Mouse (Mus musculus): ENCODE data around the gene Map3k15. TPM values are rescaled to one million over a fixed set of nuclear protein-coding genes. Genes with fewer than 3 reads are reported as not detected.

Gene Map3k15
- polyA plus RNA-seq (2012; ENCODE audit: low replicate concordance) = 0.77 and 1.9 TPM in 2 replicates

DNA sequence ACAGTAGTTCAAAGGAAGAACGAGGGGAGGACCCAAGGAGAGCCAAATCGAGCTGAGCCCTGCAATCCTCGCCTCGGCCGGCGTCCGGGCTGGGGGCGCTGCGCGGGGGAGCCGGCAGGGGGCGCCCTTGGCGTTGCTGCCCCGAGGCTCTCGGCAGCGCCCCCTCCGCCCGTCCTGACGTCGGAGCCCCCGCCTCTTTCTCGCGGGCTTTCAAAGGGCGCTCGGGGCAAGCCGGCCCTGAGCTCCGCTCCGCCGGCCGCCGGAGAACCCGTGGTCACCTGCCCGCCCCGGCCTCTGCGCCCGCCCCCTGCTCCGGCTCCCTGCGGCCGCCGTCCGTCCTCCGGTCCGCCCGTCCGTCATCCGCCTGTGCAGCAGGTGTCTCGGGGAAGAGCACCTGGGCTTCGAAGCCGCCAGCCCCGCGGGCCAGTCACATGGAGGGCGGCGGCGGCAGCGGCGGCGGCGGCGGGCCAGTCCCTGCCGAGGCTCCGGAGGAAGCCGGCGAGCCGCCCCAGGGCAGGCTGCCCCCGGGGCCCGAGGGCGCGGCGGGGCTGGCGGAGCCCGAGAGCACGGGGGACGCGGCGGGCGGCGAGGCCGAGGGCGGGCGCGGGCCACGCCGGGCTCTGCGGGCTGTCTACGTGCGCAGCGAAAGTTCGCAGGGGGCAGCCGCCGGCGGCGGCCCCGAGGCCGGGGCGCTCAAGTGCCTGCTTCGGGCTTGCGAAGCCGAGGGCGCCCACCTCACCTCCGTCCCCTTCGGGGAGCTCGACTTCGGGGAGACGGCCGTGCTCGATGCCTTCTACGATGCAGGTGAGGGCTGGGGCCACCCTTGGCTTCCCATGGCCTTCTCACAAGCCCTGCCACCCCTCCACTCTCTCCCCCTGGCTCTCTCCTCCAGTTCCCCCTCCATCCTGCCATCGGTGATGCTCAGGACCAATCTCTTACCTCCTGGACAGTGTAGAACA, at the start of gene Map3k15:
TSS of gene Map3k15 (plus strand) at position 432 of the 959 bp plus-strand sequence.

DNA sequence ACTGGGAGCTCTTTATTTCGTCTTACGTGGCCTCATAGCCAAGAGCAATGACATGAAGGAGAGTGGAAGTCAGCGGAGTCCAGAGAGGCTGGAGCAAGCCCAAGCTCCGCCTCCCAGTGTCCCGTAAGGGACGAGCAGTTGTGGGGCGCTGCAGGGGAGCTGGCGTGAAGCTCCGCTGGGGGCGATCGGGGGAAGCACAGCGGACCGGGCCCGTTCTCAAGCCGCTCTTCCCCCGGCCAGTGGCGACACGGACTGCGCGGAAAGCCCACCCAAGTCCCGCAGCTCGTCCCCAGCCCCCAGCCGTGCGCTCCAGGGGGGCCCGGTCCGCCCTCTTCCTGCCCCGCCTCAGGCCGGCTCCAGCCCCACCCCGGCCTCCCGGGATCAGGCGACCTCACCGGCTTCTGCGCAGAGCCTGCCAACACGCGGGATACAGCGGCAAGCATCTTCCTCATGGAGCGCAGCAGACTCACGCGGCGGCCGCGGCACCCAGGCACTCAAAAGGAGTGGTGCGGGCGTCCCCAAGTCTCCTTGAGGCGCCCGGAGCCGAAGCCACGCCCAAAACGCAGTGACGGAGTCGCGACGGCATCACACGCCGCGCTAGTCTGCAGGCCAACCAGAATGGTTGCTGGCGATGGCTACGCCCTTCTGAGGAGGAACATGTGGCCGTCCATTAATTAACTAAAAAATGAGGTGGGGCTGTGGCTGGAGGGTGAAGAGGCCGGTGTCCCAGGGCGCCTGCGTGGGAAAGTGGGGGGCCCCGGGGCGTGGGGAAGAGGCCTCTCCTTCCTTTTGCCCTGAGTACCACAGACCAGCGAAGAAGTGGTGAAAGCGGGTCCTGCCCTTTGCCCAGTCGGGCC, 149.9 kb downstream of the Map3k15 start, which contains the start of gene Pdha1:
TSS of gene Pdha1 (minus strand) at position 553 of the 857 bp plus-strand sequence.

Other genes with a start within 250 kb of the Map3k15 start
- 4.0 and 8.5 TPM in 2 replicates for gene Pdha1, start 150.0 kb downstream of the Map3k15 start, polyA plus RNA-seq (2012; ENCODE audit: low replicate concordance)

Measured in hematopoietic multipotent progenitor cell, adult 10-12 weeks (in vitro differentiated cells).